Mouse (Mus musculus) ES-E14 (cell line): ENCODE results near the gene Rnf216. TPM values are rescaled to one million over a fixed set of nuclear protein-coding genes. Genes with fewer than 3 reads are reported as not detected.

Experiments used
- DNase-seq: peaks from one replicate; pipeline ENCODE4 v3.0.0-alpha.2; 2013; ENCODE audit warnings: low read depth, low spot score
- H3K27ac ChIP-seq: 2 replicates; pipeline ENCODE4 v1.5.1; 2012; ENCODE audit warnings: low read depth, mild to moderate bottlenecking, low read length, moderate library complexity, mixed read lengths; ENCODE audit not compliant: poor library complexity, insufficient read depth, severe bottlenecking
- H3K36me3 ChIP-seq: 2 replicates; pipeline ENCODE4 v1.6.1; 2012; ENCODE audit warnings: mild to moderate bottlenecking, low read length, moderate library complexity, mixed read lengths; ENCODE audit not compliant: control insufficient read depth, poor library complexity, insufficient read depth, severe bottlenecking
- H3K4me1 ChIP-seq, 2 experiments: fragments of 150-350 bp in 1 of 2; sonication (generic) in 1 of 2; 2 replicates each; pipeline ENCODE4 v1.6.1; 2012; ENCODE audit warnings: low read length in 2 of 2, mild to moderate bottlenecking in 1 of 2, mixed read lengths in 1 of 2; ENCODE audit not compliant: control insufficient read depth in 2 of 2, insufficient read depth in 2 of 2, poor library complexity in 1 of 2
- H3K4me3 ChIP-seq, 2 experiments: fragments of 150-350 bp in 1 of 2; sonication (generic) in 1 of 2; 2 replicates each; pipeline ENCODE4 v1.5.1; 2012; ENCODE audit warnings: low read length in 2 of 2, low read depth in 1 of 2, mild to moderate bottlenecking in 1 of 2, mixed read lengths in 1 of 2; ENCODE audit not compliant: insufficient read depth in 1 of 2, poor library complexity in 1 of 2, severe bottlenecking in 1 of 2
- H3K9ac ChIP-seq: 2 replicates; pipeline ENCODE4 v1.6.1; 2012; ENCODE audit warnings: low read depth, mild to moderate bottlenecking, low read length, mixed read lengths; ENCODE audit not compliant: poor library complexity, insufficient read depth, severe bottlenecking
- H3K9me3 ChIP-seq: fragments of 150-350 bp; sonication (generic); 2 replicates; pipeline ENCODE4 v1.6.1; 2012; ENCODE audit warnings: low read depth, mild to moderate bottlenecking, low read length; ENCODE audit not compliant: control insufficient read depth, insufficient read depth
- CHD2 ChIP-seq: IDR thresholded peaks from 2 replicates; pipeline ENCODE4 v1.6.1; 2014; ENCODE audit warnings: mild to moderate bottlenecking, low read depth, low read length, inconsistent platforms
- HCFC1 ChIP-seq: IDR thresholded peaks from 2 replicates; pipeline ENCODE4 v1.6.1; 2012; ENCODE audit warnings: low read length, inconsistent platforms, borderline replicate concordance; ENCODE audit not compliant: insufficient read depth
- MAFK ChIP-seq: IDR thresholded peaks from 2 replicates; pipeline ENCODE4 v1.6.1; 2014; ENCODE audit warnings: mild to moderate bottlenecking, low read depth, low read length, inconsistent platforms; ENCODE audit not compliant: insufficient read depth
- ZC3H11A ChIP-seq: IDR thresholded peaks from 2 replicates; pipeline ENCODE4 v1.6.1; 2012; ENCODE audit warnings: low read depth, mild to moderate bottlenecking, inconsistent platforms, low read length, borderline replicate concordance
- ZNF384 ChIP-seq: IDR thresholded peaks from 2 replicates; pipeline ENCODE4 v1.6.1; 2012; ENCODE audit warnings: low read depth, low read length, inconsistent platforms
- in situ Hi-C, 2 experiments: fragments of 600-800 bp; cut with MboI; formaldehyde crosslinking; loops; one replicate each; pipeline ENCODE4 v1.15.1; 2025; ENCODE audit warnings: low sequenced_read_pairs in 2 of 2, inconsistent platforms in 1 of 2; ENCODE audit not compliant: unreplicated experiment in 2 of 2
- total RNA-seq: library from RNA; depleted of rRNA; stranded (reverse); fragments of 300-350 nt; gene quantifications from 2 replicates; pipeline ENCODE4 v1.2.3, GENCODE M21; 2012

Rnf216 gene
- total RNA-seq, 1 experiment, result 23.8 TPM

GRCm38 (mm10) chr5:142960775-142961271 lies 152.0 kb downstream of the Rnf216 start:
- Histone ChIP-seq H3K4me1 (peaks cover 3 to 17% of the 10 kb centered on the region in 2 experiments; a peak in 3 of 4 replicates), H3K9ac (peak overlapping the region; percentile 84), H3K27ac (no peak overlapping the region; the same call in 1 of the 2 replicates), H3K4me3 (peak overlapping the region; percentile 78 to 79), H3K36me3 (peaks cover 1% of the 10 kb centered on the region; the same call in 1 of the 2 replicates), H3K9me3 (no peaks in the 10 kb centered on the region)
- in situ Hi-C loops, result no loop called here
- no peak for TF ChIP-seq MAFK
- no peak for TF ChIP-seq HCFC1
- TF ChIP-seq ZC3H11A, result no peak
- DNase-seq, result no peak

- peak within 1 kb of the TSS; percentile 84 for H3K9ac ChIP-seq
- H3K36me3 ChIP-seq, result no peaks in the 10 kb centered on the region
- peak within 1 kb of the TSS; percentile 78 to 79 for H3K4me3 ChIP-seq
- H3K9me3 ChIP-seq, result no peaks in the 10 kb centered on the region
- in situ Hi-C loops, result no loop called here
- H3K27ac ChIP-seq, result peak within 1 kb of the TSS; percentile 30; the same call in 1 of the 2 replicates
- peaks cover 3 to 24% of the 10 kb centered on the region in 2 experiments; a peak in 3 of 4 replicates for H3K4me1 ChIP-seq
- TF ChIP-seq CHD2 (no peak), HCFC1 (no peak), ZC3H11A (no peak), ZNF384 (no peak), MAFK (no peak)
- DNase-seq, result peak; percentile 83
Measured at GRCm38 (mm10) chr5:142959576-142960556, 152.9 kb downstream of the Rnf216 start, which contains the start of gene Fscn1. Gene Fscn1, plus strand, starts transcription at chr5:142960343.

DNA sequence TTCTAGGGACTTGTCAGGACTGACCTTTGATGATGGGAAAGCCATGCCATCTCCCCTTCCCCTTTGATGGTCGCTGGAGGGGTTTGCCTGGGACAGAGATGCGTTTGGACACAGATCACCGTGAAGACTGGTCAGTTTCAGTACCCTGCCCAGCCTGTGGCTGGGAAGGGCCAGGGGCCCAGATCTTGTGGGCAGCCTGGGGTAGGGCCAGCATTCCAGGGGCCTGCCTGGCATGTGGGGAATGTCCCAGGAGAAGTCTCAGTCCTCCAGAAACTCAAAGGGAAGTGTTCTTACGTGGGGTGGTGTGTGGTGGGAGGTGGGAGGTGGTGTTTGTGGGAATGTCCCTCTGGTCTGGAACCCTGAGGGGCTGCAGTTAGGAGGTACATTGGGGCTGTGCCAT lies 153.6 kb downstream of the Rnf216 start:
- DNase-seq, result no peak
- no peak overlapping the region for H3K27ac ChIP-seq
- H3K4me1 ChIP-seq, result peaks cover 3 to 20% of the 10 kb centered on the region in 2 experiments; a peak in 3 of 4 replicates
- TF ChIP-seq CHD2 (no peak), ZC3H11A (no peak), ZNF384 (no peak), MAFK (no peak), HCFC1 (no peak)
- in situ Hi-C loops, result no loop called here
- H3K9me3 ChIP-seq, result no peaks in the 10 kb centered on the region
- H3K4me3 ChIP-seq, result no peak overlapping the region
- no peaks in the 10 kb centered on the region for H3K36me3 ChIP-seq
- no peak overlapping the region for H3K9ac ChIP-seq

DNA sequence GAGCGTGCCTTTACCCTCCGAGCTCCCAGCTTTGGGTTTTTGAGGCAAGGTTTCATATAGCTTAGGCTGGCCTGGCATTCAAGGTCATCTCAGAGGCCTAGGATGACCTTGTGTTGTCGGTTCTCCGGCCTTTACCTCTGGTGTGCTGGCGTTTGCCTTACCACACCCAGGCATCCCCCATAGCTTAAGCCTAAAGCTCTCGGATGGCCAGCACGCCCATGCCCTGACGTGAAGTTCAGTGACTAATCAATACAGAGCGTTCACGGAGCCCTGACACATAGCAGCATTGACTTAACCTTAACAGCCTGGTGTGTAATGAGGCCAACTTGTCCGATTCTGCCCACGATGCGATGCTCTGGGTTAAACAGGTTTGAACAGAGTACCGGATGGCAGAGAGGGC lies 154.3 kb downstream of the Rnf216 start:
- Histone ChIP-seq H3K36me3 (no peaks in the 10 kb centered on the region), H3K4me3 (no peak overlapping the region), H3K9me3 (no peaks in the 10 kb centered on the region), H3K9ac (no peak overlapping the region), H3K4me1 (peaks cover 3 to 17% of the 10 kb centered on the region in 2 experiments; a peak in 3 of 4 replicates), H3K27ac (no peak overlapping the region)
- DNase-seq, result no peak
- no peak for TF ChIP-seq CHD2
- no peak for TF ChIP-seq HCFC1
- no peak for TF ChIP-seq ZC3H11A
- no peak for TF ChIP-seq ZNF384
- TF ChIP-seq MAFK, result no peak
- in situ Hi-C loops, result no loop called here
